Mouse (Mus musculus): ENCODE data around the gene Ttc32.

Ttc32 gene

DNA sequence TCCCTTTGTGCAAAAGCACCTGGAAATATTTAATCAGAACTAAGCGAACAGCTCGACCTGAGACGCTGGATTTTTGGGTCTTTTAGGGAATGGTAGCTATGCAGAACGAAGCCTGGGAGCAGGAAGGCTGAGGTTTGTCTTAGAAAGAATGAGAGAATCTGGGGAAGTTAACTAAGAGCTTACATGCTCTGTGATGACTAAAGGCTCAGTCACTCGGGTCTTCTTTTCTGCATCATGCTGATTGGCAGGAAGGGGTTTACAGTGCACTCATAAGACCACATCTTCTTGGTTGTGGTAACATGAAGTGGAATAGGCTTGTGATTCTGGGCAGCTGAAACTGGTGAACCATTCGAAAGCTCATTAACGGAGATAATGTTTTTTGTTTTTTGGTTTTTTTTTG is 60.4 kb downstream of the Ttc32 start:
- POLR2A ChIA-PET: no interaction called here
- CTCF ChIA-PET: no interaction called here
